8 mouse cellular contexts compared by ENCODE assay signal in genomic region chr12:105032147-105032831, GRCm38 (mm10). TPM values are rescaled to one million over a fixed set of nuclear protein-coding genes. Genes with fewer than 3 reads are reported as not detected.
DNase-seq lines count a peak whose midpoint lies in the region; ATAC-seq and TF ChIP-seq lines count a peak whose summit lies in the region.

TSS of gene Glrx5 (plus strand) at chr12:105032688.

- no peaks in the 10 kb centered on the region for H3K27me3 ChIP-seq in embryonic facial prominence, embryonic 14.5 days (replicated peaks; ENCODE audit: control insufficient read depth, insufficient read depth, low read length)
- H3K27me3 ChIP-seq in heart, adult 2 months (ENCODE audit: control insufficient read depth, insufficient read depth, low read length) = no peaks in the 10 kb centered on the region
- H3K27me3 ChIP-seq in limb, embryonic 13.5 days = no peaks in the 10 kb centered on the region
- H3K27me3 ChIP-seq in midbrain, embryonic 16.5 days (ENCODE audit: control insufficient read depth, insufficient read depth, low read depth, low read length) = no peaks in the 10 kb centered on the region

- no peak for TF ChIP-seq CTCF in heart, adult 2 months (IDR thresholded peaks at IDR 0.05)

- H3K9ac ChIP-seq in embryonic facial prominence, embryonic 14.5 days (ENCODE audit: low read depth, low read length) = peak within 1 kb of the TSS; percentile 84
- H3K9ac ChIP-seq in heart, adult 2 months (ENCODE audit: low read depth, low read length) = peak within 1 kb of the TSS; percentile 89
- H3K9ac ChIP-seq in limb, embryonic 13.5 days = peak within 1 kb of the TSS; percentile 89
- peak within 1 kb of the TSS; percentile 84 for H3K9ac ChIP-seq in midbrain, embryonic 16.5 days (ENCODE audit: low read depth, low read length)

- peaks cover 21% of the 10 kb centered on the region for H3K36me3 ChIP-seq in embryonic facial prominence, embryonic 14.5 days (ENCODE audit: control insufficient read depth, insufficient read depth, low read length)
- no peaks in the 10 kb centered on the region for H3K36me3 ChIP-seq in heart, adult 2 months (ENCODE audit: control insufficient read depth, insufficient read depth, low read length)
- peaks cover 22% of the 10 kb centered on the region for H3K36me3 ChIP-seq in limb, embryonic 13.5 days
- H3K36me3 ChIP-seq in midbrain, embryonic 16.5 days (ENCODE audit: control insufficient read depth, insufficient read depth, low read length) = peaks cover 10% of the 10 kb centered on the region

- H3K9me3 ChIP-seq in embryonic facial prominence, embryonic 14.5 days (ENCODE audit: control insufficient read depth, low read length) = no peaks in the 10 kb centered on the region
- no peaks in the 10 kb centered on the region for H3K9me3 ChIP-seq in limb, embryonic 13.5 days
- no peaks in the 10 kb centered on the region for H3K9me3 ChIP-seq in midbrain, embryonic 16.5 days (replicated peaks; ENCODE audit: control insufficient read depth, low read length, poor library complexity, severe bottlenecking)

- intact Hi-C loops in heart, adult 2 months (cut with DNase I) = loop anchor here (5.0 kb wide), 1 partner anchor 280 kb away; the partner anchor contains the start of gene Dicer1

- H3K4me2 ChIP-seq in embryonic facial prominence, embryonic 14.5 days (ENCODE audit: low read depth, low read length) = peak within 1 kb of the TSS; percentile 94
- H3K4me2 ChIP-seq in limb, embryonic 13.5 days (replicated peaks) = peak within 1 kb of the TSS; percentile 93
- peak within 1 kb of the TSS; percentile 90 for H3K4me2 ChIP-seq in midbrain, embryonic 16.5 days (ENCODE audit: low read length)

- peak within 1 kb of the TSS; percentile 87 for H3K4me3 ChIP-seq in embryonic facial prominence, embryonic 14.5 days (ENCODE audit: low read depth, low read length)
- H3K4me3 ChIP-seq in heart, adult 2 months = peak within 1 kb of the TSS; percentile 93
- peak within 1 kb of the TSS; percentile 74 for H3K4me3 ChIP-seq in limb, embryonic 13.5 days
- peak within 1 kb of the TSS; percentile 88 for H3K4me3 ChIP-seq in midbrain, embryonic 16.5 days (ENCODE audit: low read depth, low read length)

- TF ChIP-seq POLR2A in heart, adult 2 months (IDR thresholded peaks at IDR 0.05; ENCODE audit: insufficient read depth, low read depth, low read length) = peak; percentile 87

- peaks cover 17% of the 10 kb centered on the region for H3K4me1 ChIP-seq in embryonic facial prominence, embryonic 14.5 days (ENCODE audit: control insufficient read depth, insufficient read depth, low read length)
- H3K4me1 ChIP-seq in heart, adult 2 months (ENCODE audit: control insufficient read depth, insufficient read depth, low read length) = peaks cover 7% of the 10 kb centered on the region
- peaks cover 41% of the 10 kb centered on the region for H3K4me1 ChIP-seq in limb, embryonic 13.5 days
- H3K4me1 ChIP-seq in midbrain, embryonic 16.5 days (ENCODE audit: control insufficient read depth, insufficient read depth, low read length) = peaks cover 29% of the 10 kb centered on the region

- ATAC-seq in embryonic facial prominence, embryonic 14.5 days (ENCODE audit: low read depth) = peak; percentile 99
- ATAC-seq in limb, embryonic 13.5 days (ENCODE audit: low FRiP score, low read depth) = peak; percentile 99
- ATAC-seq in midbrain, embryonic 16.5 days = peak; percentile 99

- H3K79me2 ChIP-seq in heart, adult 2 months (replicated peaks; ENCODE audit: control insufficient read depth, insufficient read depth, low read length) = no peaks in the 10 kb centered on the region; the same call in 1 of the 2 replicates

- WGBS in embryonic facial prominence, embryonic 14.5 days = under 1% methylated on average over 67 of the region's 72 CpGs
- 0% methylated on average over 72 of the region's 72 CpGs for WGBS in heart, adult 2 months
- under 1% methylated on average over 67 of the region's 72 CpGs for WGBS in limb, embryonic 13.5 days
- WGBS in midbrain, embryonic 16.5 days = under 1% methylated on average over 71 of the region's 72 CpGs

- H3K27ac ChIP-seq in embryonic facial prominence, embryonic 14.5 days (replicated peaks; ENCODE audit: low read depth, low read length) = peak within 1 kb of the TSS; percentile 63
- H3K27ac ChIP-seq in heart, adult 2 months = peak within 1 kb of the TSS; percentile 83
- H3K27ac ChIP-seq in limb, embryonic 13.5 days = peak within 1 kb of the TSS; percentile 63; the same call in 1 of the 2 replicates
- peak within 1 kb of the TSS; percentile 79 for H3K27ac ChIP-seq in midbrain, embryonic 16.5 days (ENCODE audit: low read length)

- peak; percentile 100 for DNase-seq in 3T3-L1 (ENCODE audit: low read depth, low spot score)
- peak; percentile 88 to 98 for DNase-seq in adrenal gland, postnatal 4 days (ENCODE audit: low spot score in 2 of 2)
- peak; percentile 100 for DNase-seq in embryonic facial prominence, embryonic 14.5 days (ENCODE audit: low spot score)
- peak; percentile 97 to 100 for DNase-seq in heart, adult 2 months
- DNase-seq in kidney, adult 8-10 months = peak; percentile 100
- DNase-seq in spleen, postnatal 10 days (ENCODE audit: low spot score in 2 of 2) = peak; percentile 96 to 98

- TF ChIP-seq EP300 in heart, adult 2 months (IDR thresholded peaks at IDR 0.05; ENCODE audit: insufficient read depth, low read depth, low read length) = peak; percentile 0; the same call in 1 of the 2 replicates

RNA-seq across cellular contexts. Expression of gene Glrx5, which starts in this region (rescaled TPM):
- 100 to 1,000 TPM; 134 to 139 TPM for total RNA-seq in adrenal gland, postnatal 4 days (2021)
- polyA plus RNA-seq in embryonic facial prominence, embryonic 14.5 days (2014; fragmentation: Nextera tagmentation; extraction: Ambion mirVana) = 183 and 186 TPM in 2 replicates
- total RNA-seq in heart, adult 2 months (2021) = 10 to 100 TPM; 86.5 to 94.7 TPM
- 103 and 104 TPM in 2 replicates for polyA plus RNA-seq in heart, adult 2 months (2012; rRNA removed)
- 146 and 148 TPM in 2 replicates for polyA plus RNA-seq in limb, embryonic 13.5 days (2015; fragmentation: Nextera tagmentation; extraction: Ambion mirVana)
- 138 and 154 TPM in 2 replicates for polyA plus RNA-seq in midbrain, embryonic 16.5 days (2015; fragmentation: Nextera tagmentation; extraction: Ambion mirVana)

Comparison
In these comparisons a context has a peak if more than half of its experiments do, and no peak if none do; other contexts are left out.
1. Peak in every context shown above with its lines: DNase-seq, ATAC-seq, H3K4me3 ChIP-seq and H3K27ac ChIP-seq.